Mouse (Mus musculus): ENCODE measurements at regions not wholly inside any gene's neighbourhood (a gene's known extent, or its start where the extent isn't known, plus 50 kb on each side); places are given as distances from the start of the nearest gene placed in this dataset.

- DNase-seq (ENCODE audit: low read depth), result no peak
These were observed 119.8 kb upstream of the Gnao1 start for GRCm38 (mm10) chr8:93689832-93690471.

GRCm38 (mm10) chr8:93691375-93691774 is 118.4 kb upstream of the Gnao1 start:
- DNase-seq (ENCODE audit: low read depth), result no peak

- DNase-seq (ENCODE audit: low read depth), result no peak
These were observed 117.9 kb upstream of the Gnao1 start for GRCm38 (mm10) chr8:93691826-93692225.

- no peak for DNase-seq (ENCODE audit: low read depth)
These were observed 112.6 kb upstream of the Gnao1 start for GRCm38 (mm10) chr8:93697206-93697605.

- no peak for DNase-seq (ENCODE audit: low read depth)
These were observed 111.3 kb upstream of the Gnao1 start for GRCm38 (mm10) chr8:93698508-93698907.

GRCm38 (mm10) chr8:93701391-93701790 is 108.4 kb upstream of the Gnao1 start:
- no peak for DNase-seq (ENCODE audit: low read depth)

GRCm38 (mm10) chr8:93712066-93712706 is 97.6 kb upstream of the Gnao1 start:
- no peak for DNase-seq (ENCODE audit: low read depth)

GRCm38 (mm10) chr8:93713221-93713620 is 96.5 kb upstream of the Gnao1 start:
- DNase-seq (ENCODE audit: low read depth), result no peak

GRCm38 (mm10) chr8:93724896-93725489 is 84.8 kb upstream of the Gnao1 start:
- peak; percentile 89 for DNase-seq (ENCODE audit: low read depth)

GRCm38 (mm10) chr8:93729124-93729930 is 80.4 kb upstream of the Gnao1 start:
- no peak for DNase-seq (ENCODE audit: low read depth)

- no peak for DNase-seq (ENCODE audit: low read depth)
These were observed 78.7 kb upstream of the Gnao1 start for GRCm38 (mm10) chr8:93730738-93731700.

- DNase-seq (ENCODE audit: low read depth), result no peak
These were observed 74.9 kb upstream of the Gnao1 start for GRCm38 (mm10) chr8:93734818-93735217.

- DNase-seq (ENCODE audit: low read depth), result no peak
These were observed 69.5 kb upstream of the Gnao1 start for GRCm38 (mm10) chr8:93740281-93740680.

- no peak for DNase-seq (ENCODE audit: low read depth)
These were observed 61.0 kb upstream of the Gnao1 start for GRCm38 (mm10) chr8:93748720-93749119.

- no peak for DNase-seq (ENCODE audit: low read depth)
These were observed 58.8 kb upstream of the Gnao1 start for GRCm38 (mm10) chr8:93750921-93751320.

GRCm38 (mm10) chr8:93755981-93756380 is 53.8 kb upstream of the Gnao1 start:
- DNase-seq (ENCODE audit: low read depth), result no peak

All from gonadal fat pad, adult 2 months (tissue).